Mouse (Mus musculus) liver, postnatal 0 days (tissue): ENCODE measurements at regions not wholly inside any gene's neighbourhood (a gene's known extent, or its start where the extent isn't known, plus 50 kb on each side); places are given as distances from the start of the nearest gene placed in this dataset.

ENCODE experiments used
- CTCF ChIP-seq: sonication (generic); IDR thresholded peaks from 2 replicates; pipeline ENCODE4 v1.5.1; 2016; ENCODE audit warnings: antibody characterized with exemption, low read depth
- EP300 ChIP-seq: IDR thresholded peaks from 2 replicates; pipeline ENCODE4 v1.6.1; 2016; ENCODE audit warnings: antibody characterized with exemption, low read depth, mild to moderate bottlenecking

- TF ChIP-seq CTCF, result no peak
- TF ChIP-seq EP300, result no peak
Measured at GRCm38 (mm10) chr16:65977075-65977474, 162.0 kb downstream of the Vgll3 start.
